Mouse (Mus musculus) midbrain, embryonic 12.5 days (tissue): ENCODE measurements around the gene Gusb. TPM values are rescaled to one million over a fixed set of nuclear protein-coding genes. Genes with fewer than 3 reads are reported as not detected.

Source experiments
- polyA plus RNA-seq: library from polyadenylated mRNA; unstranded; fragments of >200 nt; fragmentation: Nextera tagmentation; extraction: Ambion mirVana; gene quantifications from 2 replicates; pipeline ENCODE4 v1.2.1, GENCODE M21; 2016

Gusb gene
- polyA plus RNA-seq, 1 experiment from 2014 or later: 29.7 TPM

Other genes with a start within 250 kb of the Gusb start
- gene Psph, start 215.6 kb downstream of the Gusb start, polyA plus RNA-seq: 33.8 and 39.3 TPM in 2 replicates
- gene Sumf2, start 156.1 kb downstream of the Gusb start, polyA plus RNA-seq: 47.9 and 50.8 TPM in 2 replicates
- gene Chchd2, start 115.6 kb downstream of the Gusb start, polyA plus RNA-seq: 747 and 763 TPM in 2 replicates
- gene Zbed5, start 107.3 kb downstream of the Gusb start, polyA plus RNA-seq: 7.9 and 9.1 TPM in 2 replicates
- 0.18 and 0.22 TPM in 2 replicates for gene Phkg1, start 104.5 kb downstream of the Gusb start, polyA plus RNA-seq
- gene Nupr1l, start 94.5 kb downstream of the Gusb start, polyA plus RNA-seq: 6.2 and 9.8 TPM in 2 replicates
- gene Vkorc1l1, start 61.1 kb downstream of the Gusb start, polyA plus RNA-seq: 40.7 and 41.8 TPM in 2 replicates
- gene Asl, start 26.2 kb upstream of the Gusb start, polyA plus RNA-seq: 26.5 and 29.1 TPM in 2 replicates
- 59.4 and 66.5 TPM in 2 replicates for gene Crcp, start 26.2 kb upstream of the Gusb start, polyA plus RNA-seq
- 63.1 and 65.9 TPM in 2 replicates for gene Tpst1, start 70.3 kb upstream of the Gusb start, polyA plus RNA-seq
- 8.3 and 9.3 TPM in 2 replicates for gene Kctd7, start 141.8 kb upstream of the Gusb start, polyA plus RNA-seq
- gene Rabgef1, start 168.7 kb upstream of the Gusb start, polyA plus RNA-seq: 33.1 and 36.9 TPM in 2 replicates
- 33.1 and 34.1 TPM in 2 replicates for gene Tmem248, start 214.0 kb upstream of the Gusb start, polyA plus RNA-seq